Mouse (Mus musculus) E14TG2a.4 (cell line): ENCODE measurements around the gene Plk3.
"Not testable (repeated sequence)": the region's sequence is repeated elsewhere in the genome, so short reads cannot be mapped to it uniquely, and the experiment has no call there.

ENCODE experiments used
- H3K27me3 ChIP-seq: 2 replicates; pipeline ENCODE4 v1.6.1; 2014; ENCODE audit warnings: low read length, control low read depth; ENCODE audit not compliant: insufficient read depth
- H3K36me3 ChIP-seq: 2 replicates; pipeline ENCODE4 v1.6.1; 2014; ENCODE audit warnings: low read length, control low read depth; ENCODE audit not compliant: insufficient read depth
- H3K4me1 ChIP-seq: replicated peaks from 2 replicates; pipeline ENCODE4 v1.6.1; 2014; ENCODE audit warnings: low read depth, low read length, control low read depth
- H3K4me3 ChIP-seq: replicated peaks from 2 replicates; pipeline ENCODE4 v1.5.1; 2014; ENCODE audit warnings: mild to moderate bottlenecking, low read length
- H3K9me3 ChIP-seq: 2 replicates; pipeline ENCODE4 v1.6.1; 2014; ENCODE audit warnings: low read length, control low read depth
- CTCF ChIP-seq: conservative IDR thresholded peaks from 2 replicates; pipeline ENCODE4 v1.5.1; 2014; ENCODE audit warnings: low read length
- NANOG ChIP-seq: IDR thresholded peaks from 2 replicates; pipeline ENCODE4 v1.6.1; 2014; ENCODE audit warnings: borderline replicate concordance, low read length, mixed read lengths
- POU5F1 ChIP-seq: IDR thresholded peaks from 2 replicates; pipeline ENCODE4 v1.6.1; 2014; ENCODE audit warnings: low read length, borderline replicate concordance

Plk3 gene

GRCm38 (mm10) chr4:117133817-117134600, at the start of gene Plk3:
TSS of gene Plk3 (minus strand) at chr4:117133963.
- H3K9me3 ChIP-seq: no peaks in the 10 kb centered on the region
- no peak for TF ChIP-seq NANOG
- no peak for TF ChIP-seq POU5F1
- no peak for TF ChIP-seq CTCF
- H3K27me3 ChIP-seq: peaks cover 11% of the 10 kb centered on the region
- H3K36me3 ChIP-seq: peaks cover 34% of the 10 kb centered on the region
- H3K4me1 ChIP-seq: peaks cover 88% of the 10 kb centered on the region
- peak within 1 kb of the TSS; percentile 91 for H3K4me3 ChIP-seq

GRCm38 (mm10) chr4:117182759-117183096, 49.0 kb upstream of the Plk3 start:
- H3K27me3 ChIP-seq, H3K9me3 ChIP-seq: not testable (repeated sequence)
- Histone ChIP-seq H3K4me1 (peaks cover 29% of the 10 kb centered on the region), H3K4me3 (peak overlapping the region; percentile 96), H3K36me3 (peaks cover 29% of the 10 kb centered on the region)

DNA sequence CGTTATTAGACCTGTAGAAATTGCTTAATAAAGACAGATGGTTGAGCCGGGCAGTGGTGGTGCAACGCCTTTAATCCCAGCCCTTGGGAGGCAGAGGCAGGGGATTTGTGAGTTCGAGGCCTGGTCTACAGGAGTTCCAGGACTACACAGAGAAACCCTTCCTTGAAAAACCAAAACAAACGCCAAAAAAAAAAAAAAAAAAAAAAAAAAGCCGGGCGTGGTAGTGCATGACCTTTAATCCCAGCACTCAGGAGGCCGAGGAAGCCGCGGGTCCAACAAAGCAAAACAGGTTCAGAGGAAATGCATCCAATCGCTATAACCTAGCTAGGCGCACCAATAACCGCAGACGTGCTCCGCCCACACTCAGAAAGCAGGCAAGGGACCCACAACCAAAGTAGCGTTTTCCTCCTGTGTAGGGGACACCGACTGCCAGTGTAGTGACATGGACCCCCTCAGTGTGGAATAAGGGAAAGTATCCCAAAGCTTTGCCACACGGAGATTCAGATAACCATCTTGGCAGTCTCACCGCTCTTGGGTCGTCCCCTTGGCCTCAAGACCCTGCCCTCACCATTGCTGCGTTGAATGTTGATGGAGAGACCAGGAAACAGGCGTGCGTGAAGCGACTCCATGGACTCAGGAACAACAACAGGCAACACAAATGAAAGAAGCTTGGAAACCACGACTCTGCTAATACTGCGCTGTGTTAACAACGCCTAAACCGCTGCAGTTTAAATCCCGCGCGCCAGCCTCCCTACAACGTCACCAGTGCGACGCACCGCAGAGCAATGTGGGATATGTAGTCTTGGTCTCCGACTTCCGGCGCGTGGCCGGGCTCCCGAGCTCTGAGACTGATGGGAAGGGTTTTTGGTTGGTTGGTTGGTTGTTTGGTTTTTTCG, 48.3 kb upstream of the Plk3 start, which contains the start of gene Kif2c:
Gene Kif2c (minus strand): TSS at position 777 of the 896 bp plus-strand sequence.
- H3K36me3 ChIP-seq: peaks cover 35% of the 10 kb centered on the region
- no peak for TF ChIP-seq NANOG
- TF ChIP-seq CTCF: no peak
- no peak for TF ChIP-seq POU5F1

DNA sequence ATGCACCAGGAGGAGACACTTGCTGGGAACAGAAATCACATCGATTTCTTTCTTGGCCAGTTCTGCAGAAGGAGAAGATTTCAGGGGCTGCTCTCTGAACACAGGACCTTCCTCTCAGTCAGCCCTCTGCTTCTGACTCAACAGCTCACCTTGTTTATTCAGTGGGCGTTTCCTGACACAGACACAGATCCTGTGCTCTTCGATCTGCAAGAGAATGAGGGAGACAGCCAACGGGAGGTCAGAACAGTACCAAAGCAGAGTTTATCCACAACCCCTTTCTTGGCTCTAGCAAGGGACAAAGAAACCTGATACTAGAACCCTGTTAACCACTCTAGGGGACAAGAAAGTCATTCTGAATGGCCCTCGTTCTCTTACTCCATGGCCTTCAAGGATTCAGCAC, 36.2 kb upstream of the Plk3 start:
- no peak for TF ChIP-seq NANOG
- TF ChIP-seq POU5F1: no peak
- no peak for TF ChIP-seq CTCF
- peaks cover 100% of the 10 kb centered on the region for H3K36me3 ChIP-seq
- peak overlapping the region; percentile 27; the same call in 1 of the 2 replicates for H3K4me3 ChIP-seq
- H3K4me1 ChIP-seq: peaks cover 75% of the 10 kb centered on the region
- H3K9me3 ChIP-seq: no peaks in the 10 kb centered on the region
- no peaks in the 10 kb centered on the region for H3K27me3 ChIP-seq

More for the DNA sequence above, 48.3 kb upstream of the Plk3 start, which contains the start of gene Kif2c:
- H3K4me1 ChIP-seq: peaks cover 29% of the 10 kb centered on the region
- no peaks in the 10 kb centered on the region for H3K27me3 ChIP-seq
- H3K4me3 ChIP-seq: peak within 1 kb of the TSS; percentile 96
- H3K9me3 ChIP-seq: 0 out of 2 replicates have a peak, but pooled peaks cover 2% of the 10 kb centered on the region

- peaks cover 79% of the 10 kb centered on the region for H3K36me3 ChIP-seq
- no peaks in the 10 kb centered on the region for H3K27me3 ChIP-seq
- TF ChIP-seq CTCF (no peak), POU5F1 (no peak), NANOG (no peak)
- no peaks in the 10 kb centered on the region for H3K9me3 ChIP-seq
- H3K4me1 ChIP-seq: peaks cover 65% of the 10 kb centered on the region
- no peak overlapping the region for H3K4me3 ChIP-seq
Observed at GRCm38 (mm10) chr4:117161183-117161582, 27.4 kb upstream of the Plk3 start.

DNA sequence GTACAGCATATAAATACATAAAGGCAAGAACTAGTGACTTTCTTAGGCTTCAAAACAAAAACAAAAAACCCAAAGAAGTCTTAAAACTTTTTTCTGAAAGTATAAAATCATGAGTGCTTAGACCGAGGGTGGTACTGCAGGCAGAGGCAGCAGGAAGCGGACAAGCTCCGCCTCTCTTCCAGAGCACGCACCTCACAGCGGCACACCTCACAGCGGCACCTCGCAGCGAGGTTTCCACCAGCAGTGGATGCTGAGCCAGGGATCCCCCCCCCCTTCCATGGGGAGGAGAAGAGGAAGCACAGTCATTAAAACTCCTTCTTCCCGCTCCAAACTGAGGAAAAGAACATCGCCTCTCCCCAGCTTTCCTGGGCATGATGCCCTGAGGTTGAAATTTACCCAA, 25.9 kb upstream of the Plk3 start:
- Histone ChIP-seq H3K27me3 (no peaks in the 10 kb centered on the region), H3K4me1 (peaks cover 53% of the 10 kb centered on the region), H3K36me3 (peaks cover 72% of the 10 kb centered on the region), H3K9me3 (no peaks in the 10 kb centered on the region), H3K4me3 (no peak overlapping the region)
- TF ChIP-seq NANOG (no peak), POU5F1 (no peak), CTCF (no peak)

- Histone ChIP-seq H3K4me3 (peak overlapping the region; percentile 94), H3K9me3 (no peaks in the 10 kb centered on the region), H3K27me3 (no peaks in the 10 kb centered on the region), H3K4me1 (peaks cover 66% of the 10 kb centered on the region), H3K36me3 (peaks cover 71% of the 10 kb centered on the region)
- TF ChIP-seq NANOG: no peak
- TF ChIP-seq POU5F1: no peak
- TF ChIP-seq CTCF: no peak
Observed at GRCm38 (mm10) chr4:117156372-117156771, 22.6 kb upstream of the Plk3 start.

- peak within 1 kb of the TSS; percentile 94 for H3K4me3 ChIP-seq
- H3K27me3 ChIP-seq: no peaks in the 10 kb centered on the region
- peaks cover 66% of the 10 kb centered on the region for H3K4me1 ChIP-seq
- TF ChIP-seq POU5F1 (no peak), NANOG (no peak), CTCF (no peak)
- peaks cover 71% of the 10 kb centered on the region for H3K36me3 ChIP-seq
- H3K9me3 ChIP-seq: no peaks in the 10 kb centered on the region
Observed at GRCm38 (mm10) chr4:117155792-117156355, 22.1 kb upstream of the Plk3 start, which contains the start of gene Rps8. TSS of gene Rps8 (minus strand) at chr4:117156243.
